Mouse (Mus musculus) thymus, adult 2 months (tissue): ENCODE measurements around the gene Acvr1b.

ENCODE experiments used
- CTCF ChIP-seq: fragments of 200-500 bp; IDR thresholded peaks from 2 replicates; pipeline ENCODE4 v1.5.1; 2012; ENCODE audit warnings: mild to moderate bottlenecking, control low read depth, low read length, moderate library complexity, borderline replicate concordance; ENCODE audit not compliant: control insufficient read depth, poor library complexity, insufficient read depth; ENCODE audit errors: extremely low read depth
- POLR2A ChIP-seq: fragments of 200-500 bp; IDR thresholded peaks from 2 replicates; pipeline ENCODE4 v1.6.1; 2012; ENCODE audit warnings: mild to moderate bottlenecking, low read length, control low read depth, moderate library complexity; ENCODE audit not compliant: control insufficient read depth, poor library complexity, insufficient read depth; ENCODE audit errors: extremely low read depth

DNA sequence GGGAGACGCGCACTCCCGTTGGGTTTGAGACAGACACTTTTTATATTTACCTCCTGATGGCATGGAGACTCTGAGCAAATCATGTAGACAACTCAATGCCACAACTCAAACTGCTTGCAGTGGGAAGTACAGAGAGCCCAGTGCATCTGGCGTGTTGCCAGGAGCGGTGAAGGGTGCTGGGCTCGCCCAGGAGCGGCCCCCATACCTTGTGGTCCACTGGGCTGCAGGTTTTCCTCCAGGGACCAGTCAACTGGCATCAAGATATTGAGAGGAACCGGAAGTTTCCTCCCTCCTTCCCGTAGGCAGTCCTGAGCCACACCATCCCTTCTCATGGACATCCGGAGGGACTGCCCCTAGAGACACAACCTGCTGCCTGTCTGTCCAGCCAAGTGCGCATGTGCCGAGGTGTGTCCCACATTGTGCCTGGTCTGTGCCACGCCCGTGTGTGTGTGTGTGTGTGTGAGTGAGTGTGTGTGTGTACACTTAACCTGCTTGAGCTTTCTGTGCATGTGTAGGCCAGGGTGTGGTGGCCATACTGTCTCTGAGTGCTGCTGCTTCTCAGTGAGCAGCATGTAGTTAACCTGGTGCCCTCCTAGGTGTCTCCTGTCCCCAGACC is 37.2 kb downstream of the Acvr1b start:
- TF ChIP-seq CTCF = no peak
- no peak for TF ChIP-seq POLR2A
